Mouse (Mus musculus) CD8-positive naive resting alpha-beta T cell, adult 2 months (primary cell): ENCODE data around the gene Ehbp1.

Experiments used
- DNase-seq, 2 experiments: peaks; one replicate each; pipeline ENCODE4 v3.0.0; 2022; ENCODE audit warnings: low read depth in 2 of 2, low spot score in 2 of 2

Gene Ehbp1

GRCm38 (mm10) chr11:22342242-22343207 is at the start of gene Ehbp1:
Ehbp1 (minus strand) TSS chr11:22342292.
- no peak for DNase-seq

- DNase-seq: no peak
These were observed 45.5 kb upstream of the Ehbp1 start for GRCm38 (mm10) chr11:22387472-22388098.

GRCm38 (mm10) chr11:22383532-22383931 is 41.4 kb upstream of the Ehbp1 start:
- no peak for DNase-seq

GRCm38 (mm10) chr11:22374811-22375210 is 32.7 kb upstream of the Ehbp1 start:
- DNase-seq: no peak

GRCm38 (mm10) chr11:22373290-22373674 is 31.2 kb upstream of the Ehbp1 start:
- DNase-seq: no peak

GRCm38 (mm10) chr11:22372609-22373289 is 30.7 kb upstream of the Ehbp1 start:
- no peak for DNase-seq

GRCm38 (mm10) chr11:22369841-22370240 is 27.7 kb upstream of the Ehbp1 start:
- no peak for DNase-seq

GRCm38 (mm10) chr11:22368621-22369020 is 26.5 kb upstream of the Ehbp1 start:
- DNase-seq: no peak

- no peak for DNase-seq
These were observed 24.4 kb upstream of the Ehbp1 start for GRCm38 (mm10) chr11:22366486-22366885.

GRCm38 (mm10) chr11:22353962-22354621 is 12.0 kb upstream of the Ehbp1 start:
- no peak for DNase-seq

GRCm38 (mm10) chr11:22349945-22350344 is 7.9 kb upstream of the Ehbp1 start:
- no peak for DNase-seq

GRCm38 (mm10) chr11:22348536-22348910 is 6.4 kb upstream of the Ehbp1 start:
- DNase-seq: no peak

GRCm38 (mm10) chr11:22347651-22348535 is 5.8 kb upstream of the Ehbp1 start:
- DNase-seq: no peak

- no peak for DNase-seq
These were observed 14.7 kb downstream of the Ehbp1 start for GRCm38 (mm10) chr11:22327302-22327910.

- DNase-seq: no peak
These were observed 24.2 kb downstream of the Ehbp1 start for GRCm38 (mm10) chr11:22317824-22318411.

GRCm38 (mm10) chr11:22315801-22316200 is 26.3 kb downstream of the Ehbp1 start:
- DNase-seq: no peak

GRCm38 (mm10) chr11:22301164-22301563 is 40.9 kb downstream of the Ehbp1 start:
- no peak for DNase-seq

GRCm38 (mm10) chr11:22289164-22289563 is 52.9 kb downstream of the Ehbp1 start:
- no peak for DNase-seq

- DNase-seq: no peak
These were observed 54.6 kb downstream of the Ehbp1 start for GRCm38 (mm10) chr11:22287513-22287900.
